8 mouse cellular contexts compared by ENCODE assay signal in the genomic region with DNA sequence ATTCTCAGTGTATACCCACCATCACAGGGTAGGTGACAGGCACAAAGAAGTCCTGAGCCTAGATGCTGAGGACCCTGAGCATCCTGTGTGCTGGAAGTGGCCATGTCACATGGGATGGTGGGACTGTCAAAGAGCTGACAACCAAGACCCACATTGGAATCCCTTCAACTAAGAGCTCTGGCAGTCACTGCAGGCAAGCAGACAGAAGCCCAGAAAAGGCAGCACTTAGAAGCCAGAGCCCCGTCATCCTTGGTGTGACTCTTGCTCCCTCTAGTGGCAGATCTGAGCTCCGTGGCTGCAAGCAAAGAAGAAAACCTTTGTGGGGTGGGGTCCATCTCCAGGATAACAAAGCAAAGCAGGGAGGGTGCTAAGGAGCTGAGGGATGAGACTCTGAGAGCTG. TPM values are rescaled to one million over a fixed set of nuclear protein-coding genes. Genes with fewer than 3 reads are reported as not detected.
DNase-seq lines count a peak whose midpoint lies in the region; ATAC-seq and TF ChIP-seq lines count a peak whose summit lies in the region.

No protein-coding gene starts in this region.

- 0% methylated on average over 2 of the region's 2 CpGs for WGBS in forebrain, embryonic 14.5 days

- TF ChIP-seq EP300 in MEL (IDR thresholded peaks at IDR 0.05; ENCODE audit: low read depth in 1 of 2, low read length in 2 of 2): no peak

- DNase-seq in MEL (ENCODE audit: low read depth, low spot score): peak; percentile 78
- peak; percentile 95 for DNase-seq in forebrain, embryonic 14.5 days (ENCODE audit: low spot score)
- DNase-seq in layer of hippocampus, adult 9-10 months (ENCODE audit: low spot score): peak; percentile 65
- DNase-seq in lung, postnatal 25 days (ENCODE audit: low spot score): peak; percentile 80
- peak; percentile 94 for DNase-seq in retina, embryonic 14.5 days (ENCODE audit: low spot score)
- DNase-seq in thymus, postnatal 36 days: peak; percentile 60 to 65

- H3K79me2 ChIP-seq in MEL (ENCODE audit: control insufficient read depth, insufficient read depth, low read length, poor library complexity): no peaks in the 10 kb centered on the region

- TF ChIP-seq RAD21 in MEL (IDR thresholded peaks at IDR 0.05; ENCODE audit: low read depth, low read length): peak; percentile 93

- no peaks in the 10 kb centered on the region for H3K36me3 ChIP-seq in MEL (ENCODE audit: control insufficient read depth in 1 of 2, insufficient read depth in 2 of 2, low read length in 2 of 2)
- peaks cover 27% of the 10 kb centered on the region for H3K36me3 ChIP-seq in forebrain, embryonic 14.5 days (ENCODE audit: control insufficient read depth, insufficient read depth, low read length)

- TF ChIP-seq CTCF in MEL (IDR thresholded peaks at IDR 0.05 in 2 of 3, conservative IDR thresholded peaks at IDR 0.05 in 1 of 3; ENCODE audit: control insufficient read depth in 1 of 3, insufficient read depth in 1 of 3, low read depth in 2 of 3, low read length in 3 of 3, poor library complexity in 1 of 3, severe bottlenecking in 1 of 3): peak; percentile 93 to 96 (median 95)

- H3K27me3 ChIP-seq in MEL (ENCODE audit: control insufficient read depth in 1 of 2, insufficient read depth in 2 of 2, low read length in 2 of 2): peaks cover 0 to under 1% of the 10 kb centered on the region in 2 experiments; a peak in 1 of 4 replicates
- no peaks in the 10 kb centered on the region for H3K27me3 ChIP-seq in forebrain, embryonic 14.5 days (replicated peaks; ENCODE audit: control insufficient read depth, insufficient read depth, low read length)

- ATAC-seq in cerebellum, adult (ENCODE audit: insufficient number of reproducible peaks, low FRiP score, low TSS enrichment): peak; percentile 72; the same call in 1 of the 2 replicates
- ATAC-seq in forebrain, embryonic 14.5 days: peak; percentile 82
- peak; percentile 72 to 84 for ATAC-seq in hematopoietic stem cell, adult 5-6 weeks (replicated peaks in 1 of 2; ENCODE audit: insufficient read depth in 1 of 2, low FRiP score in 2 of 2, low TSS enrichment in 1 of 2, low read depth in 1 of 2, poor library complexity in 2 of 2, severe bottlenecking in 2 of 2)

- H3K4me1 ChIP-seq in MEL (ENCODE audit: control insufficient read depth in 1 of 2, insufficient read depth in 2 of 2, low read length in 2 of 2): no peaks in the 10 kb centered on the region
- H3K4me1 ChIP-seq in forebrain, embryonic 14.5 days (ENCODE audit: control insufficient read depth, insufficient read depth, low read length): no peaks in the 10 kb centered on the region

- no peak overlapping the region for H3K27ac ChIP-seq in MEL (ENCODE audit: control insufficient read depth, low read depth, low read length)
- H3K27ac ChIP-seq in forebrain, embryonic 14.5 days (ENCODE audit: low read depth, low read length): no peak overlapping the region

- no peak overlapping the region for H3K4me2 ChIP-seq in forebrain, embryonic 14.5 days (ENCODE audit: low read length)

- TF ChIP-seq POLR2A in MEL (IDR thresholded peaks at IDR 0.05; ENCODE audit: control insufficient read depth in 1 of 2, insufficient read depth in 1 of 2, low read depth in 1 of 2, low read length in 2 of 2, poor library complexity in 1 of 2): no peak

- no peak overlapping the region for H3K4me3 ChIP-seq in MEL (ENCODE audit: control insufficient read depth in 1 of 2, insufficient read depth in 1 of 2, low read depth in 2 of 2, low read length in 2 of 2)
- no peak overlapping the region for H3K4me3 ChIP-seq in forebrain, embryonic 14.5 days (ENCODE audit: low read depth, low read length)

- H3K9me3 ChIP-seq in MEL (replicated peaks; ENCODE audit: insufficient read depth, low read length): no peaks in the 10 kb centered on the region
- H3K9me3 ChIP-seq in forebrain, embryonic 14.5 days (replicated peaks; ENCODE audit: control insufficient read depth, low read length): no peaks in the 10 kb centered on the region

- no peak overlapping the region for H3K9ac ChIP-seq in MEL (ENCODE audit: control insufficient read depth, low read depth, low read length, poor library complexity, severe bottlenecking)
- no peak overlapping the region for H3K9ac ChIP-seq in forebrain, embryonic 14.5 days (ENCODE audit: low read length)

TF ChIP-seq in MEL, 35 proteins besides CTCF, POLR2A, EP300 and RAD21:
- TF ChIP-seq ZNF384 (IDR thresholded peaks at IDR 0.05; ENCODE audit: low read depth, low read length): 0 out of 2 replicates have a peak, but pooled peaks have one; percentile 13
- TF ChIP-seq TAL1 (IDR thresholded peaks at IDR 0.05; ENCODE audit: low read length): no peak
- TF ChIP-seq ZC3H11A (IDR thresholded peaks at IDR 0.05; ENCODE audit: low read depth, low read length): peak; percentile 81
- TF ChIP-seq SIN3A (IDR thresholded peaks at IDR 0.05; ENCODE audit: low read length): peak; percentile 49
- TF ChIP-seq UBTF (IDR thresholded peaks at IDR 0.05; ENCODE audit: borderline replicate concordance, insufficient read depth, low read depth, low read length): no peak
- TF ChIP-seq MAFK (IDR thresholded peaks at IDR 0.05; ENCODE audit: borderline replicate concordance, low read depth, low read length): no peak
- TF ChIP-seq SMC3 (IDR thresholded peaks at IDR 0.05; ENCODE audit: low read depth, low read length): peak; percentile 87

RNA-seq across cellular contexts. Expression of gene Wdr4, which starts 27.4 kb away (rescaled TPM):
- 104 and 118 TPM in 2 replicates for total RNA-seq in MEL (2012; rRNA removed)
- polyA plus RNA-seq in MEL (2012; ENCODE audit: insufficient read depth in 1 of 2, insufficient read length in 2 of 2, low read depth in 1 of 2, low replicate concordance in 2 of 2, missing spikeins in 1 of 2): 100 to 1,000 TPM in 1 of 2 experiments, not detected in 1; 109 TPM
- 31.3 and 34.3 TPM in 2 replicates for polyA plus RNA-seq in forebrain, embryonic 14.5 days (2014; fragmentation: Nextera tagmentation; extraction: Ambion mirVana)
- total RNA-seq in hematopoietic stem cell, adult 5-6 weeks (2017): 17.9 and 25.9 TPM in 2 replicates

RNA-seq across cellular contexts. Expression of gene Ndufv3, which starts 27.5 kb away (rescaled TPM):
- total RNA-seq in MEL (2012; rRNA removed): 189 and 198 TPM in 2 replicates
- polyA plus RNA-seq in MEL (2012; ENCODE audit: insufficient read depth in 1 of 2, insufficient read length in 2 of 2, low read depth in 1 of 2, low replicate concordance in 2 of 2, missing spikeins in 1 of 2): 1,000 to 10,000 TPM in 1 of 2 experiments, 100 to 1,000 TPM in 1; 158 to 1,046 TPM
- polyA plus RNA-seq in forebrain, embryonic 14.5 days (2014; fragmentation: Nextera tagmentation; extraction: Ambion mirVana): 377 and 457 TPM in 2 replicates
- 127 and 203 TPM in 2 replicates for total RNA-seq in hematopoietic stem cell, adult 5-6 weeks (2017)
